Mouse (Mus musculus) limb, embryonic 14.5 days (tissue): ENCODE measurements at regions not wholly inside any gene's neighbourhood (a gene's known extent, or its start where the extent isn't known, plus 50 kb on each side); places are given as distances from the start of the nearest gene placed in this dataset.
A peak's percentile ranks its signal among the peaks of the same experiment; 100 is the strongest.

Experiments used
- ATAC-seq: fragments of 200-750 bp; cut with Nextera tagmentation; 2 replicates; pipeline ENCODE4 v1.8.0; 2017; ENCODE audit warnings: low read depth, moderate number of reproducible peaks, moderate TSS enrichment; ENCODE audit not compliant: low FRiP score
- DNase-seq: peaks from one replicate; pipeline ENCODE4 v3.0.0-alpha.2; 2015; ENCODE audit warnings: low spot score
- H3K27ac ChIP-seq: fragments of 300-500 bp; sonication (generic); replicated peaks from 2 replicates; pipeline ENCODE4 v1.5.1; 2014; ENCODE audit warnings: low read depth, mild to moderate bottlenecking, low read length, moderate library complexity, mixed read lengths
- H3K27me3 ChIP-seq: fragments of 300-500 bp; sonication (generic); 2 replicates; pipeline ENCODE4 v1.6.1; 2014; ENCODE audit warnings: low read length, mixed read lengths; ENCODE audit not compliant: control insufficient read depth, insufficient read depth
- H3K36me3 ChIP-seq: fragments of 300-500 bp; sonication (generic); 2 replicates; pipeline ENCODE4 v1.6.1; 2014; ENCODE audit warnings: mild to moderate bottlenecking, low read length, moderate library complexity, mixed read lengths; ENCODE audit not compliant: control insufficient read depth, insufficient read depth
- H3K4me1 ChIP-seq: fragments of 300-500 bp; sonication (generic); 2 replicates; pipeline ENCODE4 v1.6.1; 2014; ENCODE audit warnings: antibody characterized with exemption, low read length, mixed read lengths; ENCODE audit not compliant: control insufficient read depth, insufficient read depth
- H3K4me2 ChIP-seq: fragments of 300-500 bp; sonication (generic); replicated peaks from 2 replicates; pipeline ENCODE4 v1.6.1; 2014; ENCODE audit warnings: low read depth, mild to moderate bottlenecking, low read length, moderate library complexity; ENCODE audit not compliant: severe bottlenecking
- H3K4me3 ChIP-seq: fragments of 300-500 bp; sonication (generic); replicated peaks from 2 replicates; pipeline ENCODE4 v1.5.1; 2014; ENCODE audit warnings: low read length
- H3K9ac ChIP-seq: fragments of 300-500 bp; sonication (generic); 2 replicates; pipeline ENCODE4 v1.6.1; 2014; ENCODE audit warnings: mild to moderate bottlenecking, low read depth, low read length, moderate library complexity; ENCODE audit not compliant: severe bottlenecking
- H3K9me3 ChIP-seq: fragments of 300-500 bp; sonication (generic); 2 replicates; pipeline ENCODE4 v1.6.1; 2016; ENCODE audit warnings: low read length; ENCODE audit not compliant: control insufficient read depth
- POLR2A ChIP-seq: fragments of 200-500 bp; IDR thresholded peaks from 2 replicates; pipeline ENCODE4 v1.8.0; 2012; ENCODE audit warnings: inconsistent platforms, mild to moderate bottlenecking, moderate library complexity, borderline replicate concordance; ENCODE audit not compliant: insufficient read depth, insufficient read length; ENCODE audit errors: extremely low read depth
- WGBS: fragments of 180-500 bp; shearing (Covaris S2); extraction: QIAGEN DNeasy Blood & Tissue Kit; methylation state at CpG from one replicate; pipeline ENCODE4 v1.1.7; 2014; 5-methylcytosine and 5-hydroxymethylcytosine counted together

- H3K27me3 ChIP-seq, result no peaks in the 10 kb centered on the region
- peak; percentile 27 for DNase-seq
- H3K9ac ChIP-seq, result no peak overlapping the region
- H3K9me3 ChIP-seq, result no peaks in the 10 kb centered on the region
- no peak for TF ChIP-seq POLR2A
- 12% methylated on average over 5 of the region's 5 CpGs for WGBS
- no peaks in the 10 kb centered on the region for H3K4me1 ChIP-seq
- no peak overlapping the region for H3K27ac ChIP-seq
- H3K4me3 ChIP-seq, result no peak overlapping the region
- H3K4me2 ChIP-seq, result no peak overlapping the region
- no peaks in the 10 kb centered on the region for H3K36me3 ChIP-seq
- ATAC-seq, result no peak
Measured at GRCm38 (mm10) chr6:43021967-43022366, 73.1 kb downstream of the Olfr444 start.
